Mouse (Mus musculus) lung, postnatal 4 days (tissue): Measurements from ENCODE around the gene Gpbp1.
A peak's percentile ranks its signal among the peaks of the same experiment; 100 is the strongest.

Experiments used
- DNase-seq, 2 experiments: peaks; one replicate each; pipeline ENCODE4 v3.0.0; 2021

Gpbp1 gene

GRCm38 (mm10) chr13:111489802-111490723 is at the start of gene Gpbp1:
Gene Gpbp1 (minus strand): TSS chr13:111490111.
- peak; percentile 100 for DNase-seq

- no peak for DNase-seq
These were observed 47.8 kb upstream of the Gpbp1 start for GRCm38 (mm10) chr13:111537718-111538117.

- DNase-seq = no peak
These were observed 46.4 kb upstream of the Gpbp1 start for GRCm38 (mm10) chr13:111536207-111536887.

- peak in 1 of 2 experiments; percentile 23 for DNase-seq
These were observed 44.2 kb upstream of the Gpbp1 start for GRCm38 (mm10) chr13:111534131-111534530.

- peak in 1 of 2 experiments; percentile 15 for DNase-seq
These were observed 42.5 kb upstream of the Gpbp1 start for GRCm38 (mm10) chr13:111532178-111532948.

GRCm38 (mm10) chr13:111531701-111532100 is 41.8 kb upstream of the Gpbp1 start:
- DNase-seq = no peak

GRCm38 (mm10) chr13:111524277-111524676 is 34.4 kb upstream of the Gpbp1 start:
- no peak for DNase-seq

GRCm38 (mm10) chr13:111522336-111522735 is 32.4 kb upstream of the Gpbp1 start:
- no peak for DNase-seq

GRCm38 (mm10) chr13:111520456-111520855 is 30.5 kb upstream of the Gpbp1 start:
- no peak for DNase-seq

- no peak for DNase-seq
These were observed 28.4 kb upstream of the Gpbp1 start for GRCm38 (mm10) chr13:111518332-111518731.

GRCm38 (mm10) chr13:111516385-111517150 is 26.7 kb upstream of the Gpbp1 start:
- no peak for DNase-seq

- DNase-seq = no peak
These were observed 19.5 kb upstream of the Gpbp1 start for GRCm38 (mm10) chr13:111509385-111509784.

- no peak for DNase-seq
These were observed 18.7 kb upstream of the Gpbp1 start for GRCm38 (mm10) chr13:111508645-111509044.

- no peak for DNase-seq
These were observed 4.6 kb upstream of the Gpbp1 start for GRCm38 (mm10) chr13:111494330-111495029.

GRCm38 (mm10) chr13:111491046-111491756 is 1.3 kb upstream of the Gpbp1 start:
- DNase-seq = no peak

GRCm38 (mm10) chr13:111489502-111489801 is 459 bp downstream of the Gpbp1 start:
- DNase-seq = no peak

- DNase-seq = peak; percentile 46 to 48
These were observed 1.0 kb downstream of the Gpbp1 start for GRCm38 (mm10) chr13:111488651-111489501.

- no peak for DNase-seq
These were observed 12.2 kb downstream of the Gpbp1 start for GRCm38 (mm10) chr13:111477695-111478094.

GRCm38 (mm10) chr13:111470562-111471237 is 19.2 kb downstream of the Gpbp1 start:
- DNase-seq = no peak

- no peak for DNase-seq
These were observed 22.6 kb downstream of the Gpbp1 start for GRCm38 (mm10) chr13:111467350-111467749.
